Mouse (Mus musculus) lung, postnatal 0 days (tissue): ENCODE data around the gene Taar7f.

ENCODE experiments used
- CTCF ChIP-seq: IDR thresholded peaks from 2 replicates; pipeline ENCODE4 v1.5.1; 2016; ENCODE audit warnings: antibody characterized with exemption, mild to moderate bottlenecking
- EP300 ChIP-seq: IDR thresholded peaks from 2 replicates; pipeline ENCODE4 v1.6.1; 2016; ENCODE audit warnings: antibody characterized with exemption, mild to moderate bottlenecking, control low read depth

DNA sequence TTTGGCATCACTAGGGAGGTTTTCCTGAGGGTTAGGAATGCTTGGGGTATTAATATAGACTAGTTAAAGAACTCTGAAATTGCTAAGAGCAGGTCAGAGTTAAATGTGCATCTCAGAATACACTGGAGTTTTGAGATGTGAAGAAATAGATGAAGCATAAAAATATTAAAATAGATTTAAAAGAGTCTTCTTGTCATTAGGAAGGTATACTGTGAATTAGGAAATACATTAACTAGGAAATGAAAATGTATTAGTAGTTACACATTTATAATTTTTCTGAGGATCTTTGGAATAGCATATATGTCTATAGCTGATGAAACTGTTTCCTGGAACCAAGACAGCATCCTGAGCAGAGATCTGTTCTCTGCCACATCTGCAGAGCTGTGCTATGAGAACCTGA is at the start of gene Taar7f:
- TF ChIP-seq CTCF: no peak
- TF ChIP-seq EP300: no peak
